Mouse (Mus musculus): Measurements from ENCODE around the gene Nptn. TPM values are rescaled to one million over a fixed set of nuclear protein-coding genes. Genes with fewer than 3 reads are reported as not detected.

Gene Nptn
- polyA plus RNA-seq (2014; fragmentation: Nextera tagmentation; extraction: Ambion mirVana) = 113 and 114 TPM in 2 replicates

DNA sequence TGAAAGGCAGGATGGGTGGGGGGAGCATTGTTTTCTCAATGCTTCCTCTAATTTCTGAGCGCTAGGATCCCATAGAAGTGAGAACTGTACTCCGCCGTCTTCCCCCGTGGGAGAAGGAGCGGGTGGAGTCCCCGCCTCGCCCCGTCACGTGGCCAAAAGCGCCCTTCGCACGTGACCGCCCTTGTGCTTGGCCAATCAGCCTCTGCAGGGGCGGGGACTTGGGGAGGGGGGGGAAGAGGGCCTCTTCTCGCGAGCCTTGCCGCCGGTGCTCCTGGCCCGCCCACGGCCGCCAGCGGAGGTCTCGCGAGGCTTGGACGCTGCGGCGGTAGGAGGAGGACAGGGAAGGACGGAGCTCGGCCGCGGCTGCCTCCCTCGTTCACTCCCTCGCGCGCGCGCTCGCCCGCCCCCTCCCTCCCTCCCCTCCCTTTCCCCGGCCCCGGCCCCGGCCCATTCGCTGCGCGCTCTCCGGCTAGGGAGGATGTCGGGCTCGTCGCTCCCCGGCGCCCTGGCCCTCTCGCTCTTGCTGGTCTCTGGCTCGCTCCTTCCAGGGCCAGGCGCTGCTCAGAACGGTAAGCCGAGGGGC lies at the start of gene Nptn:
Gene Nptn, plus strand, starts transcription at position 283 of the 583 bp plus-strand sequence.
- Histone ChIP-seq H3K9me3 (ENCODE audit: control insufficient read depth, low read length) (no peaks in the 10 kb centered on the region), H3K4me2 (peak within 1 kb of the TSS; percentile 82), H3K4me3 (ENCODE audit: low read depth, low read length) (peak within 1 kb of the TSS; percentile 95), H3K27ac (ENCODE audit: low read depth, low read length) (peak within 1 kb of the TSS; percentile 90), H3K9ac (ENCODE audit: low read depth, low read length) (peak within 1 kb of the TSS; percentile 94), H3K27me3 (replicated peaks; ENCODE audit: control insufficient read depth, insufficient read depth, low read length) (no peaks in the 10 kb centered on the region), H3K36me3 (ENCODE audit: control insufficient read depth, insufficient read depth, low read length) (no peaks in the 10 kb centered on the region), H3K4me1 (replicated peaks; ENCODE audit: control insufficient read depth, insufficient read depth, low read length) (peaks cover 7% of the 10 kb centered on the region; the same call in 1 of the 2 replicates)
- ATAC-seq (replicated peaks; ENCODE audit: low FRiP score) (peak; percentile 97), DNase-seq (ENCODE audit: low spot score) (peak; percentile 98)
- WGBS = under 1% methylated on average over 43 of the region's 56 CpGs

DNA sequence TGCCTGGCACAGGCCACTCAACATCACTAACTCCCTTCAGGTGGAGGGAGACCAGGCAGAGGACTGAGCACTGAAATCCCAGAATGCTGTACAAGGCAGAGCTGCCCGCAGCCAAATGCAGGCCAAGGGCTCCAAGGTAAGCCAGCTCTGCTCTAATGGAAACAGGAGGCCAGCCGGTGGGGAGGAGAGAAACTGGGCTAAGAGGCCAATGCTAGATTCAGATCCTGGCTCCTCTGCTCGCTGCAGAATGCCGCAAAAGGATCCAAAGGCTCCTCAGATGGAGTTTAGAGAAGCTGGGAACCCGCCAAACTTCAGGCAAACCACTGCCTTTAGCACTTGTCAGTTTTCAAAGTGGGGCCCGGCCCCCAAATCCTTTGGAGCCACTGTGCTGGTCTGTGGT lies 48.7 kb upstream of the Nptn start:
- 80% methylated on average over 6 of the region's 6 CpGs for WGBS
- Histone ChIP-seq H3K4me1 (replicated peaks; ENCODE audit: control insufficient read depth, insufficient read depth, low read length) (no peaks in the 10 kb centered on the region), H3K36me3 (ENCODE audit: control insufficient read depth, insufficient read depth, low read length) (peaks cover 2% of the 10 kb centered on the region; the same call in 1 of the 2 replicates), H3K9ac (ENCODE audit: low read depth, low read length) (no peak overlapping the region), H3K4me3 (ENCODE audit: low read depth, low read length) (no peak overlapping the region), H3K27me3 (replicated peaks; ENCODE audit: control insufficient read depth, insufficient read depth, low read length) (no peaks in the 10 kb centered on the region), H3K9me3 (ENCODE audit: control insufficient read depth, low read length) (no peaks in the 10 kb centered on the region), H3K27ac (ENCODE audit: low read depth, low read length) (no peak overlapping the region), H3K4me2 (no peak overlapping the region)
- ATAC-seq (replicated peaks; ENCODE audit: low FRiP score) = no peak
- DNase-seq (ENCODE audit: low spot score) = no peak

DNA sequence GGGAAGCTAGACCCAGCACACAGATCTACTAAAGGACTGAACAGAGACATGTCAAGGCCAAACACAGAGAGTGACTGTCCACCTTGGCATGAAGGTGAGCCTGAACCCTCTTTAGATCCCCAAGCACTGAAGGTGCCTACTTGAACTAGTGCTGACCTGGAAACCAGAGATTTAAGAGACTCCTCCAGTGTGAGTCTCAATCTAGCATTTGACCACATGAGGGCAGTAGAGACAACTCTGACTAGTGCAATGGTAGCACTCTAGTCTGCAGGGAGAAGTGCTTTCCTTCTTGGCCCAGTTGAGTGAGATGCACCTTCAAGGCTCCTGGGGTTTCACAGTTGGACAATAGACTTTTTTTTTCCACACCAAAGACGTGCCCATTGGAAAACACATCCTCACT lies 47.3 kb upstream of the Nptn start:
- H3K9me3 ChIP-seq (ENCODE audit: control insufficient read depth, low read length) = no peaks in the 10 kb centered on the region
- no peak overlapping the region for H3K27ac ChIP-seq (ENCODE audit: low read depth, low read length)
- H3K9ac ChIP-seq (ENCODE audit: low read depth, low read length) = no peak overlapping the region
- H3K4me1 ChIP-seq (replicated peaks; ENCODE audit: control insufficient read depth, insufficient read depth, low read length) = no peaks in the 10 kb centered on the region
- no peak for DNase-seq (ENCODE audit: low spot score)
- H3K4me2 ChIP-seq = no peak overlapping the region
- peaks cover 2% of the 10 kb centered on the region; the same call in 1 of the 2 replicates for H3K36me3 ChIP-seq (ENCODE audit: control insufficient read depth, insufficient read depth, low read length)
- 29% methylated on average over 1 of the region's 1 CpGs for WGBS
- ATAC-seq (replicated peaks; ENCODE audit: low FRiP score) = no peak; the same call in 1 of the 2 replicates
- no peak overlapping the region for H3K4me3 ChIP-seq (ENCODE audit: low read depth, low read length)
- no peaks in the 10 kb centered on the region for H3K27me3 ChIP-seq (replicated peaks; ENCODE audit: control insufficient read depth, insufficient read depth, low read length)

DNA sequence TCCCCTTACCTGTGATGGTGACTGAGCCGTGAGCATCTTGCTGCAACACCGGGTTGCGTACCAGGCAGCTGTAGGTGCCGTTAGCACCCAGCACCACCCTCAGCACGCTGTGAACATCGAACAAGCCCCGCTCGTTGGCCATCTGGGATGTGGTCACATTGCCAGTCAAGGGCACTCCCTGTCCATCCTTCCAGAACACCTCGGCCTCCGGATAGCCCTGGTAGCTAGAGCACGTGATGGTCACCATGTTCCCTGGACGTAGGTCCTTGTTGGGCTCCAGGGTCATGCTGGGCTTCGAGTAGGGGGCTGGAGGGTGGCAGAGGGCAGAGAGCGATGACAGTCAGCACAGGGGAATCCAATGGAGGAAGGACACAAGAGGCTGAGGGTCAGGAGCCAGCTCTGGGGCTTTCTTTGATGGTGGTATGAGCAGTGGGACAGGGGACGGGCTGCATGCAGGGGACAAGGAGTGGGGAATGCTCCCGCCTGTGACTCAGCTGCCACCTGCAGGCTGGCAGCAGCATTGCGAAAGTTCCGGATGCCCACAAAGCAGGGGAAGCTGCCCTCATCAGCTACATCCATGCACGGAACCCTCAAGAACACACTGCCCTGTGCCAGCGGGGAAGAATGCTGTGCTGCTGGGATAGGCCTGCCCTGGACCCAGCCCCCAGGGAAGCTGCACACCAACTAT lies 46.4 kb upstream of the Nptn start:
- DNase-seq (ENCODE audit: low spot score) = peak; percentile 43
- H3K27ac ChIP-seq (ENCODE audit: low read depth, low read length) = no peak overlapping the region

DNA sequence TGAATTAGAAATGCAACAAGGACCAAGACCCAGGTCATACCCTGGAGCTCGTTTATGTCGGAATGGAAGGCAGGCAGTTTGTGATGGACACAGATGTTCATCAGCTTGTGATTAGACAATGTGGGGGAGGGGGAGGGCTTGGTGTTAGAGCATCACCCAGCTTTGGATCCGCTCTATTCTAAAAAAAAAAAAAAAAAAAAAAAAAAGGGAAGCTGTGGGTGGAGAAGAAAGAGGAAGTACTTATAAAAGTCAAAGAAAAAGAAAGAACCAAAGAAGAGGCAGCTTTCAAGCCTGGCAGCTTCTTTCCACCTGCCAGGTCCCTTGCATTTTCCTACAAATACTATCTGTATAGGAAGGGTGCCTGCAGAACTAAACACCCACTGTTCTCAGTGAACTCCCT lies 44.3 kb upstream of the Nptn start:
- H3K9me3 ChIP-seq (ENCODE audit: control insufficient read depth, low read length) = no peaks in the 10 kb centered on the region
- WGBS = 40% methylated on average over 3 of the region's 3 CpGs
- ATAC-seq (replicated peaks; ENCODE audit: low FRiP score) (no peak), DNase-seq (ENCODE audit: low spot score) (no peak)
- no peak overlapping the region for H3K4me2 ChIP-seq
- H3K27me3 ChIP-seq (replicated peaks; ENCODE audit: control insufficient read depth, insufficient read depth, low read length) = no peaks in the 10 kb centered on the region
- H3K27ac ChIP-seq (ENCODE audit: low read depth, low read length) = no peak overlapping the region
- no peak overlapping the region for H3K4me3 ChIP-seq (ENCODE audit: low read depth, low read length)
- H3K4me1 ChIP-seq (replicated peaks; ENCODE audit: control insufficient read depth, insufficient read depth, low read length) = peaks cover 21% of the 10 kb centered on the region
- no peak overlapping the region for H3K9ac ChIP-seq (ENCODE audit: low read depth, low read length)
- peaks cover 2% of the 10 kb centered on the region; the same call in 1 of the 2 replicates for H3K36me3 ChIP-seq (ENCODE audit: control insufficient read depth, insufficient read depth, low read length)

More for the DNA sequence above, 46.4 kb upstream of the Nptn start:
- WGBS = 78% methylated on average over 20 of the region's 20 CpGs
- ATAC-seq (replicated peaks; ENCODE audit: low FRiP score) = no peak
- H3K27me3 ChIP-seq (replicated peaks; ENCODE audit: control insufficient read depth, insufficient read depth, low read length) = no peaks in the 10 kb centered on the region
- H3K4me3 ChIP-seq (ENCODE audit: low read depth, low read length) = no peak overlapping the region
- H3K36me3 ChIP-seq (ENCODE audit: control insufficient read depth, insufficient read depth, low read length) = peaks cover 2% of the 10 kb centered on the region; the same call in 1 of the 2 replicates
- no peak overlapping the region for H3K4me2 ChIP-seq
- no peaks in the 10 kb centered on the region for H3K9me3 ChIP-seq (ENCODE audit: control insufficient read depth, low read length)
- no peak overlapping the region for H3K9ac ChIP-seq (ENCODE audit: low read depth, low read length)
- peaks cover 4% of the 10 kb centered on the region; the same call in 1 of the 2 replicates for H3K4me1 ChIP-seq (replicated peaks; ENCODE audit: control insufficient read depth, insufficient read depth, low read length)

DNA sequence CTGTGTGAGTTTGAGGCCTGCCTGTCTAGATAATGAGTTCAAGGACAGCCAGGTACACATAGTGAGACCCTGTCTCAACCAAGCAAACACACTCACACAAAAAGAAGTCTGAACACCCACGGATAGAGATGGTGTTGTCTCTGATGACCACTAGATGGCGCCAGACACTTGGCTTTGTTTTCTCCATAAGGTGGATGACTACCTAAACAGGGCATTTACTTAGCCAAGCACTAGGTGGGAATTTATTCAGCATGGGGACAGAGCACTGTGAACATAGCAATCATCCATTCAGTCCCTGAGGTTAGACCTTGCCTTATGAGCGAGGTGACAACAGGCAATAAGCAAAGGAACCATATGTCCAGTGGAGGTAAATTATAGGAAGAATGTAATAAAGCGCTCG lies 42.2 kb upstream of the Nptn start:
- ATAC-seq (replicated peaks; ENCODE audit: low FRiP score) (no peak), DNase-seq (ENCODE audit: low spot score) (peak; percentile 43)
- no peak overlapping the region for H3K27ac ChIP-seq (ENCODE audit: low read depth, low read length)
- WGBS = 48% methylated on average over 5 of the region's 5 CpGs
- no peak overlapping the region for H3K9ac ChIP-seq (ENCODE audit: low read depth, low read length)
- peaks cover 21% of the 10 kb centered on the region for H3K4me1 ChIP-seq (replicated peaks; ENCODE audit: control insufficient read depth, insufficient read depth, low read length)
- peaks cover 2% of the 10 kb centered on the region; the same call in 1 of the 2 replicates for H3K36me3 ChIP-seq (ENCODE audit: control insufficient read depth, insufficient read depth, low read length)
- no peaks in the 10 kb centered on the region for H3K9me3 ChIP-seq (ENCODE audit: control insufficient read depth, low read length)
- H3K4me3 ChIP-seq (ENCODE audit: low read depth, low read length) = no peak overlapping the region
- no peaks in the 10 kb centered on the region for H3K27me3 ChIP-seq (replicated peaks; ENCODE audit: control insufficient read depth, insufficient read depth, low read length)
- H3K4me2 ChIP-seq = no peak overlapping the region

DNA sequence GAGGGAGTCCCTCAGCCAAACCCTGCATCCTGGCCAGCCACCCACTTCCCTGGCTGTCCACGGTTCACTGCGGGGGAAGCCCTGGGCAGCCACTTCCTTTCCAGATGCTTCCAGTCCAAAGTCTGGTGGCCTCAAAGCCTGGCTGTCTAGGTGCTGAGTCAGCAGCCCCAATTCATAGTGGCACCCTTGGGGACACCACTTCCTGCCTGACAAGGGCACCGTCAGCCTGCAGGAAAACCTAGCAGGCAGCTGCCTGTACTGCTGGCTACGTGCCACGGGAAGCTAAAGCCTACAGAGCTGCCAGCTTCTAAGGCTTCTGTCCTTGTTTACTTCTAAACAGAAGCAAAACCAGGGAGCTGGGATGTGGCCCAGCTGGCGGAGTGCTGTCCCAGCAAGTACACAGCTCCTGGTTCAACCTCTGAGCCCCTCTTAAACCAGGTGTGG lies 40.1 kb upstream of the Nptn start:
- WGBS = 41% methylated on average over 6 of the region's 6 CpGs
- Histone ChIP-seq H3K9me3 (ENCODE audit: control insufficient read depth, low read length) (no peaks in the 10 kb centered on the region), H3K9ac (ENCODE audit: low read depth, low read length) (no peak overlapping the region), H3K27me3 (replicated peaks; ENCODE audit: control insufficient read depth, insufficient read depth, low read length) (no peaks in the 10 kb centered on the region), H3K27ac (ENCODE audit: low read depth, low read length) (no peak overlapping the region), H3K36me3 (ENCODE audit: control insufficient read depth, insufficient read depth, low read length) (0 out of 2 replicates have a peak, but pooled peaks cover 2% of the 10 kb centered on the region), H3K4me1 (replicated peaks; ENCODE audit: control insufficient read depth, insufficient read depth, low read length) (peaks cover 21% of the 10 kb centered on the region), H3K4me2 (no peak overlapping the region), H3K4me3 (ENCODE audit: low read depth, low read length) (no peak overlapping the region)
- peak; percentile 51; the same call in 1 of the 2 replicates for ATAC-seq (replicated peaks; ENCODE audit: low FRiP score)
- DNase-seq (ENCODE audit: low spot score) = peak; percentile 41

DNA sequence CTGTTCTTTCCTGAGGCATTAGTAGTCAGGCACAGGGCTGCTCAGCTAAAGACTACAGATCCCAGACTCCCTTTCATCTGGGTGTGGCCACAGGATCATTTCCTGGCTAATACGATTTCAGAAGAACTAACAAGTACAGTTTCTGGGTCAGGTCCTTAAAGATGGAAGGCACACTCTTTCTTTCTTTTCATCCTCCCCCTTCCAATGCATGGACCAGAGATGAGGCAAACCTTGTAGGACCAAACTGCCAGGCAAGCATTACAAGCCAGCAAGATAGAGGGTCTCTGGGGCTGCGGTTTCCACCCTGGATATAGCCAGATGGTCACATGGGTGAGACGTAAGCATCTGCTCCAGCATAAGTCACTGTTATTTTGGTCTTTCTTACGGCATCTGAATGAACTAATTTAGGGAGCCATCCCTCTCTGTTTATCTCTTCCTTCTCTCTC lies 37.1 kb upstream of the Nptn start:
- no peak overlapping the region for H3K4me3 ChIP-seq (ENCODE audit: low read depth, low read length)
- H3K9me3 ChIP-seq (ENCODE audit: control insufficient read depth, low read length) = no peaks in the 10 kb centered on the region
- no peak overlapping the region for H3K27ac ChIP-seq (ENCODE audit: low read depth, low read length)
- H3K36me3 ChIP-seq (ENCODE audit: control insufficient read depth, insufficient read depth, low read length) = no peaks in the 10 kb centered on the region
- DNase-seq (ENCODE audit: low spot score) (no peak), ATAC-seq (replicated peaks; ENCODE audit: low FRiP score) (no peak)
- peaks cover 21% of the 10 kb centered on the region for H3K4me1 ChIP-seq (replicated peaks; ENCODE audit: control insufficient read depth, insufficient read depth, low read length)
- 61% methylated on average over 4 of the region's 4 CpGs for WGBS
- H3K27me3 ChIP-seq (replicated peaks; ENCODE audit: control insufficient read depth, insufficient read depth, low read length) = peaks cover 2% of the 10 kb centered on the region; the same call in 1 of the 2 replicates
- no peak overlapping the region for H3K9ac ChIP-seq (ENCODE audit: low read depth, low read length)
- 0 out of 2 replicates have a peak overlapping the region, but pooled peaks have one; percentile 20 for H3K4me2 ChIP-seq
